Mouse (Mus musculus) heart, postnatal 0 days (tissue): ENCODE measurements at regions not wholly inside any gene's neighbourhood (a gene's known extent, or its start where the extent isn't known, plus 50 kb on each side); places are given as distances from the start of the nearest gene placed in this dataset.

Experiments used
- ATAC-seq: fragments of 200-750 bp; cut with Nextera tagmentation; 2 replicates; pipeline ENCODE4 v1.8.0; 2017; ENCODE audit warnings: low read depth, moderate number of reproducible peaks, moderate library complexity; ENCODE audit not compliant: insufficient read depth
- DNase-seq: peaks from one replicate; pipeline ENCODE4 v3.0.0-alpha.2; 2016; ENCODE audit warnings: low spot score
- H3K27ac ChIP-seq: fragments of 300-500 bp; sonication (generic); 2 replicates; pipeline ENCODE4 v1.5.1; 2014; ENCODE audit warnings: low read depth, mild to moderate bottlenecking
- H3K27me3 ChIP-seq: fragments of 300-500 bp; sonication (generic); 2 replicates; pipeline ENCODE4 v1.6.1; 2014; ENCODE audit warnings: low read length, mixed read lengths; ENCODE audit not compliant: control insufficient read depth, insufficient read depth
- H3K36me3 ChIP-seq: fragments of 300-500 bp; sonication (generic); replicated peaks from 2 replicates; pipeline ENCODE4 v1.6.1; 2014; ENCODE audit warnings: low read length, mixed read lengths; ENCODE audit not compliant: control insufficient read depth, insufficient read depth
- H3K4me1 ChIP-seq: fragments of 300-500 bp; sonication (generic); 2 replicates; pipeline ENCODE4 v1.6.1; 2014; ENCODE audit warnings: antibody characterized with exemption; ENCODE audit not compliant: control insufficient read depth, insufficient read depth
- H3K4me2 ChIP-seq: fragments of 300-500 bp; sonication (generic); 2 replicates; pipeline ENCODE4 v1.6.1; 2014; ENCODE audit warnings: low read depth, mild to moderate bottlenecking, low read length, moderate library complexity
- H3K4me3 ChIP-seq: fragments of 300-500 bp; sonication (generic); 2 replicates; pipeline ENCODE4 v1.5.1; 2014; ENCODE audit warnings: low read depth, low read length
- H3K9ac ChIP-seq: fragments of 300-500 bp; sonication (generic); replicated peaks from 2 replicates; pipeline ENCODE4 v1.6.1; 2014; ENCODE audit warnings: low read depth, low read length, mixed read lengths
- H3K9me3 ChIP-seq: fragments of 300-500 bp; sonication (generic); replicated peaks from 2 replicates; pipeline ENCODE4 v1.6.1; 2016; ENCODE audit warnings: low read length; ENCODE audit not compliant: control insufficient read depth
- CTCF ChIP-seq: IDR thresholded peaks from 2 replicates; pipeline ENCODE4 v1.5.1; 2016; ENCODE audit warnings: antibody characterized with exemption, control low read depth, low read depth
- EP300 ChIP-seq: IDR thresholded peaks from 2 replicates; pipeline ENCODE4 v1.6.1; 2016; ENCODE audit warnings: antibody characterized with exemption, low read depth
- WGBS: fragments of 180-500 bp; shearing (Covaris S2); extraction: QIAGEN DNeasy Blood & Tissue Kit; methylation state at CpG from one replicate; pipeline ENCODE4 v1.1.7; 2014; 5-methylcytosine and 5-hydroxymethylcytosine counted together

- 47% methylated on average over 18 of the region's 18 CpGs for WGBS
Measured at GRCm38 (mm10) chr12:79880751-79881261, 232.0 kb downstream of the Zfp36l1 start.

GRCm38 (mm10) chr12:79880346-79880745 is 232.5 kb downstream of the Zfp36l1 start:
- H3K27me3 ChIP-seq = no peaks in the 10 kb centered on the region
- H3K4me2 ChIP-seq = no peak overlapping the region
- no peak for TF ChIP-seq CTCF
- no peak for TF ChIP-seq EP300
- peak overlapping the region; percentile 4; the same call in 1 of the 2 replicates for H3K27ac ChIP-seq
- no peak overlapping the region for H3K9ac ChIP-seq
- H3K9me3 ChIP-seq = 0 out of 2 replicates have a peak, but pooled peaks cover 6% of the 10 kb centered on the region
- no peaks in the 10 kb centered on the region for H3K36me3 ChIP-seq
- no peak overlapping the region for H3K4me3 ChIP-seq
- WGBS = 76% methylated on average over 4 of the region's 4 CpGs
- peaks cover 27% of the 10 kb centered on the region for H3K4me1 ChIP-seq
- ATAC-seq (no peak), DNase-seq (no peak)

More at GRCm38 (mm10) chr12:79880751-79881261, 232.0 kb downstream of the Zfp36l1 start:
- Histone ChIP-seq H3K27ac (peak overlapping the region; percentile 4), H3K4me2 (no peak overlapping the region), H3K9ac (no peak overlapping the region), H3K4me3 (no peak overlapping the region), H3K9me3 (0 out of 2 replicates have a peak, but pooled peaks cover 2% of the 10 kb centered on the region), H3K27me3 (no peaks in the 10 kb centered on the region), H3K36me3 (no peaks in the 10 kb centered on the region), H3K4me1 (peaks cover 27% of the 10 kb centered on the region)
- DNase-seq (no peak), ATAC-seq (no peak)
- TF ChIP-seq CTCF = no peak
- no peak for TF ChIP-seq EP300

GRCm38 (mm10) chr12:79879918-79880273 is 232.9 kb downstream of the Zfp36l1 start:
- Histone ChIP-seq H3K9ac (no peak overlapping the region), H3K27me3 (no peaks in the 10 kb centered on the region), H3K9me3 (0 out of 2 replicates have a peak, but pooled peaks cover 6% of the 10 kb centered on the region), H3K4me1 (peaks cover 27% of the 10 kb centered on the region), H3K4me3 (no peak overlapping the region), H3K4me2 (no peak overlapping the region), H3K36me3 (no peaks in the 10 kb centered on the region), H3K27ac (peak overlapping the region; percentile 18)
- TF ChIP-seq CTCF (no peak), EP300 (no peak)
- WGBS = 70% methylated on average over 9 of the region's 9 CpGs
- ATAC-seq (no peak), DNase-seq (no peak)

GRCm38 (mm10) chr12:79879093-79879917 is 233.5 kb downstream of the Zfp36l1 start:
- peak overlapping the region; percentile 18 for H3K27ac ChIP-seq
- H3K4me1 ChIP-seq = peaks cover 27% of the 10 kb centered on the region
- 39% methylated on average over 15 of the region's 15 CpGs for WGBS
- H3K9ac ChIP-seq = no peak overlapping the region
- no peak for TF ChIP-seq CTCF
- 0 out of 2 replicates have a peak, but pooled peaks cover 6% of the 10 kb centered on the region for H3K9me3 ChIP-seq
- ATAC-seq = peak; percentile 81
- H3K27me3 ChIP-seq = no peaks in the 10 kb centered on the region
- 0 out of 2 replicates have a peak overlapping the region, but pooled peaks have one; percentile 2 for H3K4me2 ChIP-seq
- no peaks in the 10 kb centered on the region for H3K36me3 ChIP-seq
- H3K4me3 ChIP-seq = no peak overlapping the region
- peak; percentile 39 for DNase-seq

DNA sequence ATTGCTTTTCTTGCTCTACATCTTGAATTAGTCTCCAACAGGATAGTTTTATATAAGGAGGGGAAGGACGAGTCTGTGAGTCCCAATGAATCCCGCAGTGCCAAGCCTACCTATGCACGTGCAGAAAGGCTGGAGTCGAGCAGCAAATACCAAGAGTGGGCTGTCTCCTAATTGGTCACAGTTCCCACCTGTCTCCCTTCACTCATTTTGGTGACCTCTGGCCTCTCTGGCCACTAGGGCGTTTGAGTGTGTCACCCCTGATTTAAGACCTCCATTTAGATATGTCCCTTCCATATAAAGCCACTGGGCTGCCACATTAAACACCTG is 234.1 kb downstream of the Zfp36l1 start:
- 82% methylated on average over 5 of the region's 5 CpGs for WGBS
- no peaks in the 10 kb centered on the region for H3K36me3 ChIP-seq
- peak overlapping the region; percentile 18; the same call in 1 of the 2 replicates for H3K27ac ChIP-seq
- H3K9me3 ChIP-seq = 0 out of 2 replicates have a peak, but pooled peaks cover 6% of the 10 kb centered on the region
- TF ChIP-seq CTCF = no peak
- no peak for TF ChIP-seq EP300
- ATAC-seq (no peak), DNase-seq (no peak)
- H3K4me3 ChIP-seq = no peak overlapping the region
- H3K4me1 ChIP-seq = peaks cover 27% of the 10 kb centered on the region
- H3K9ac ChIP-seq = no peak overlapping the region
- H3K27me3 ChIP-seq = no peaks in the 10 kb centered on the region
- H3K4me2 ChIP-seq = no peak overlapping the region
